Mouse (Mus musculus): ENCODE measurements around the gene Gm12184. TPM values are rescaled to one million over a fixed set of nuclear protein-coding genes. Genes with fewer than 3 reads are reported as not detected.
"Not testable (repeated sequence)": the region's sequence is repeated elsewhere in the genome, so short reads cannot be mapped to it uniquely, and the experiment has no call there.

Gm12184 gene
- 7.6 and 7.9 TPM in 2 replicates for polyA plus RNA-seq (2012; rRNA removed)

DNA sequence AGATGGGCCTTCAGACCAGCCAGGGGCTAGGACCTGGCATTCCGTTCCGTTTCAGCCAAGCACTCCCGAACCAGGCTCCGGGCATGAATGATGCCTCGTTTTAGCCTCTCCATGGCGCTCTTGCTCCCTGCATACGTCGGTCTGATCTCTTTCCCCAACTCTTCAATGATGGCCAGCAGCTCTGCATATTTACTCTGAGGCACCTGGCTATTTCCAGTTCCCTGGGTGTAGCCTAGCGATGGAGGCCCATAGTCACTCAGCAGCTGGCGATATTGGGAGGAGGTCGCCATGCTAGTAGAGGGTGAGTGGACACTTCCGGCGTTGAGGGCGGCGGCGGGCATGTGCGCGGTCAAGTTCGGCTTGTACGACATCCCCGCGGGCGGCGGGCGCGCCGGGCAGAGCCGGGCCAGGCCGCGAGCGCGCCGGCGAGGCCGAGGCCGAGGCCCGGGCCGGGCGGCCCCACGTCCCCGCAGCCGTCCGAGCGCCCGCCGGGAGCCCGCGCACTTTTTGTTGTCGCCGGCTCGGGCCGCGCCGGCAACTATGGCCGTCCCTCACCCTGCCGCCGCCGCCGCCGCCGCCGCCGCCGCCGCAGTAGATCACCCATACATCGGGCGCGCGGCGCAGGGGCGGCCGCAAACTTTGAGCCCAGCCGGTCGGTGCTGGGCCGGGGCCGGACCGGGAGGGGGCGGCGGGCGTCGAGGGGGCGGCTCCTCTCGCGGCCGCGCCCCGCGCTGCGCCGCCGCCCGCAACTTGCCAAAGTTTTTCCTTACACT, at the start of gene Gm12184, which contains the start of gene Trim7:
Gene Gm12184 (minus strand): TSS at position 677 of the 773 bp plus-strand sequence.
Gene Trim7 (plus strand): TSS at position 162 of the 773 bp plus-strand sequence.
- under 1% methylated on average over 65 of the region's 92 CpGs for WGBS
- not testable (repeated sequence) for DNase-seq (ENCODE audit: low read depth, low spot score)

DNA sequence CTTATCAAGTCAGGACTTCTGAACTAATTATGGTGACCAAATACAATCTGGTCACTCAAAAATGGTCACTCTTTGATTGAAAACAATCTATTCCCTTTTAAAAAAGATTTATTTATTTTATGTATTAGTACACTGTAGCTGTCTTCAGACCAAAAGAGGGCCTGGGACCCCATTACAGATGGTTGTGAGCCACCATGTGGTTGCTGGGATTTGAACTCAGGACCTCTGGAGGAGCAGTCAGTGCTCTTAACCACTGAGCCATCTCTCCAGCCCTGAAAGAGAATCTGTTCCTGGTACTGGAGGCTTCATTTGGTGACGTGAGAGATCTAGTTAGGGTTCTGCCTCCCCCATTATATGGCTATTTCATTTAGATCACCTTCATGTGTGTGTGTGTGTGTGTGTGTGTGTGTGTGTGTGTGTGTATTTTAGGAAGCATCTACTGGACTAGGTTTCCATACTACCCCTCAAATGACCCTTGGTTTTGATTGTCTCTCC, 48.9 kb upstream of the Gm12184 start:
- DNase-seq (ENCODE audit: low read depth, low spot score): not testable (repeated sequence)
- 94% methylated on average over 1 of the region's 1 CpGs for WGBS

DNA sequence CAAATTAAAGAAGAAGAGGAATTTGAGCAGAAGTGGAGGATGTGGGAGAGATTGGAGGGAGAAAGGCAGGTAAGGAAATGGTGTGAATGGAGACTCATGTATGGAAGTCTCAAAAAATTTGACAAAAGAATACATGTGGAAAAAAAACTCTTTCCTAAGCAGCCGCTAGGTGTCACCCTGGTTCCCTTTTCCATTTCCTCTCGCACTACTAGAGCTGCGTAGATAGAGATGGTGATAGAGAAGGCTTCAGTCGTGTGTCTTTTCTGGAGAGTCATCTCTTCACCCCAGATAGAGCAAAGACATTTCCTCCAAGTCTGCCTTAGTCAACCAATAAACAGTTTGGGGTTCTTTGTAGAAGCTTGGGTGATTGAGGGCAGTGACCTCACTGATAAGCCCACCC, 48.0 kb upstream of the Gm12184 start:
- under 1% methylated on average over 4 of the region's 4 CpGs for WGBS
- no peak for DNase-seq (ENCODE audit: low read depth, low spot score)

DNA sequence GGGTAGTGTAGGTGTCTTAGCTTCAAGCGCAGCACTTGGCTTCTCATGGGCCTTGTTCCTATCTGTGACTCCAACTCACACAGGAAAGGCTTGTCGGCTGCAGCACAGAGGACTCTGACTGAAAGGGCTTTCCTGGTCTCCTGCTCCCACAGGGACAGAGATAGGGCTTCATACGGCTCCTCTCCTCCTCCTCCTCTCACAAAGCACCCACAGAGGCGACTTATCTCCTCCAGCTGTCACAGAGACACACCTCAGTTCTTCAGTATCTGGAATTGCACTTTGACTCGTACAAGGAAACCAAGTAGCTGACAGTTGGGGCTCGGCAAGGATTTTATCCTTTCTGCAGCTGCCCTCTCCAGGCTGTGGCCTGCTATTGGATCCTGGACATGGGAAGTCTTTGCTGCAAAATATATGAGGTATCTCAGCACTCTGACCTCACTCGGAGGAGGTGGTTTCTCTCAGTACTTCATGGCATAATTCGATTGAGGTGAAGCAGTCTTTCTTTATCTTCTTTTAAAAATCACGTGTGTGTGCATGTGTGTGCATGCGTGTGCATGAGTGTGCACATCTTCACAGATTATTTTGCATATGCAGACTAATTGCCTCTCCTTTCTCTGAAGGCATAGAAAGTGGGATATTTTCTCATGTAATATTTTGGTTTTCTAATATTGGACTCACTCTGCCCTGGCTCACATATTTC, 47.3 kb upstream of the Gm12184 start:
- no peak for DNase-seq (ENCODE audit: low read depth, low spot score)
- WGBS: 29% methylated on average over 10 of the region's 10 CpGs

DNA sequence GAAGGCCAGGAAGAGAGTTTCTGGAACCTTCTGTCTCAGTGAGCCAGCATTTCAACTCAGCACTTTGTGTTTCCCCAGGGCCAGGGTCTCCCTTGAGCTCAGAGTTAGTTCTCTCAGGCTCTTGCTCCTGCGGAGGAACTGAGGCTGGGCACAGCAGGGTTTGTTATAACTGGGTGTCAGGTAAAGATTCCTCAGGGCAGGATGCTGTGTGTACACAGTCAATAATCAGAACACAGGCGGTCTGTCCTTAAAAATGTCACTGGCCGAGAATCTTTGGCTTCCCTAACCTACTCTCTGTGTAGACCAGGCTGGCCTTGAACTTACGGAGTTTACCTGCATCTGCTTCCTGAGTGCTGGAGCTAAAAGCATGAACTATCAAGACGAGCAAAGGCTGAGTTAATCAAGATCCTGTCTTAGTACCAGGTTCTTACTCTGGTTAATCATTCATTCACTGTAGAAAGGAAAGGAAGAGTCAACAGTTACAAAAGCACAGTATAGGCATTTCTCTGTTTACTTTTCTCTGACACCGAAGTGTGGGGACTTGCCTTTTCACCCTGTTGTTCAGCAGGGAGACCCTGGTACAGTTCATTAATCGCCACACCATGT, 46.3 kb upstream of the Gm12184 start:
- no peak for DNase-seq (ENCODE audit: low read depth, low spot score)
- WGBS: 33% methylated on average over 7 of the region's 7 CpGs

DNA sequence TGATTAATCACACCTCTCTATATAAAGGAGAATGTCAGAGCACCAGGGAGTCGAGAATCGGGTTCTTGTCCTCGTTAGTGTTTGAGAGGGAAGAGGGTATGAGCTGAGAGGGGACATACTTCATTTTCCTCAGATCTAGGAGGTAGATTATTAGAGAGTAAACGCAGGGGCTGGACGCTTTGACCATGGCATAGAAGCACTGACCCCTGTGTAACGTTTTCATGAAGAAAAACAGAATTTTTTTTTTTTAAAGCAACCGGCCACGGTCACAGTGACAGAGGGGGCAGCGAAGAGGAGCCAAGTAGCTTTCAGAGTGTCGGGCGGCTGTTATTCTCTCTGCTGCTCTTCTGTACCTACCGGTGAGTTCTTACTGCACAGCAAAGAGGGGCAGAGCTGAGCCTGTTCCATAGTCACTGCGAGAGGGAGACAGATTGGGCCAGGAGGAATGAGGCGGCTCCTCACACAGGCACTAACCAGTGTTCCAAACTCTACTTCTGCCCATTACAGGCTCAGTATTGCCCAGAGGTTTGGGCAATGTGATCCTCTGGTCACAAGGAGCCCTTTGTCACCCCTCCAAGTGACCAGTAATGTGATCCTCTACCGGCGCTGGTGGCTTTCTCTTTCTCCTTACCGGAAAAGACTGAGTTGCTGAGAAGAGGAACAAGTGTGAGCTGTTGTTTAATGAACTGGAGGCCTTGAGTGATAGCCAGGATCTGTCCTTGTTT, 45.5 kb upstream of the Gm12184 start:
- DNase-seq (ENCODE audit: low read depth, low spot score): no peak
- 1% methylated on average over 17 of the region's 17 CpGs for WGBS

DNA sequence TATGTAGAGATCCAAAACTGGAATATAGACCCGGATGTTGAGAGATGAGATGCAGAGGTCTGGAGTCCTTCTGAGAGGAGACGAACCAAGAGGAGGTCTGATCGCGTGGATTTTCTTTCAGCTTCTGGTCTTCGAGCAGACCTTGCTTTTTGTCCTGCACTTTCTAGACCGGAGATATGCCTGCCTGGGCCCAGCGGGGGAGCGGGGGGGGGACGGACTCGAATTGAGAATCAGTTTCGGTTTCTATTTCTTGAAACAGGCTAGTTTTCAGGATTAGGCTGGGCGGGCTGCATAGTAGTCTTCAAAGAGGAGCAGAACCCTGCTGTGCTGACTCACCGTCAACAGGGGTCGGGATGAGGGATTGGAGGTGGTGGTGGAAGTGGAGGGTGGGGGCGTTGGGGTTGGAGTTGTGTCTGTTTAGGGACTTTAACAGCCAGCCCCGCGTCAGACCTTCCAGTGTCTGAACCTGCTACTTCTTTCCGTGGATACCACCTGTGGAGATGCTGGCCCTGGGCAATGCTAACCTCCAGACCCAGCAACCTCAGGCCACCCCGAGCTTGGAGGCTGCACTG, 44.8 kb upstream of the Gm12184 start, which contains the start of gene Irgm1:
Gene Irgm1 (minus strand): TSS at position 483 of the 572 bp plus-strand sequence.
- DNase-seq (ENCODE audit: low read depth, low spot score): no peak
- under 1% methylated on average over 19 of the region's 19 CpGs for WGBS

DNA sequence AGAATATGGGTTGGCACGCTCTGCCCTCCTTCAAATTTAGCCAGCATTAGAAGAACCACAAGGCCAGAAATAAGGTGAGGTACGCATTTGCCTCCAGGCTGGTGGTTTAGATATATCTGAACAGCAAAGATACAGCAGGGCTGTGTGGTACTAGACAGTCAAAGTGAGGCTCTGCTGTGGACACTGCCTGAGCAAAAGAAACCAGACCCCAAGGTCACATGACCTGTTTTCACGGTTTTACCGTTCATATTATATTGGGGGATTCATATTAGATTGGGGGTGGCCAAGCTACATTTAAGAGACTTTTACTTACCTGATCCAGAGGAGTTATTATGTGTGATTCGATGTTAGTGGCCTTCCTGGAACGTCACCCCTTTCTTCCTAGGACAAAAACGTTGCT, 44.3 kb upstream of the Gm12184 start:
- under 1% methylated on average over 7 of the region's 7 CpGs for WGBS
- no peak for DNase-seq (ENCODE audit: low read depth, low spot score)

DNA sequence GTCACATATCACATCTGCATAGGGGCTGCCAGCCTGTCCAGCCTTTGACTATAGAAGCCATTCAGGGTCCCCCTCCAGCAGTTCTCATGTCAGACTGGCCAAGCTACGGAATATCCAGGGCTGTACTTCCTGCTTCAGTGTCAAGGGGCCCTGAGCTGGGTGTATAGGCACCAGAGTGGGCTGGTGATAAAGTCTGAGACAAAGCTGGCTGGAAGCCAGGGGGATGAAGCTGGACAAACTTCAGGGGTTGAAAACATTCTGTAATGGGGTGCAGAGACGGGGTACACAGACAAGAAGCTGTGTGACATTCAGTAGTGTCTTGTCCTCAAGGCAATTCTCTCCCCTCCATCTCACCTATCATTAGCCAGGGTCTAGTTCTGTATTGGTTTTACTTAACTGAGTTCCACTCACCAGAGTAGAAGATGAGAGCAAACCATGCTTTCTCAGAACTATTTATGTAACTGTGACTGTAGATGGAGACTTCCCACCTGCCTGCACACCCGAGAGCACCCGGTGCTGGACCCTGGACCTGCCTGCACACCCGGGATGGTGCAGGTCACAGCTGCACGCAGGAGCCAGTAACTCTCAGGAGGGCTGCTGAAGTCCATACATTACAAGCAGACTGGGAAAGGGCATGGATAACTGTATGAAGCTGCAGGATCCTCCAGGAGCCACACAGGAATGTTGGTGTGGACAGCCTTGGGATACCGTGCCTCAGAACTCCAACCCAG, 43.1 kb upstream of the Gm12184 start:
- 2% methylated on average over 7 of the region's 7 CpGs for WGBS

DNA sequence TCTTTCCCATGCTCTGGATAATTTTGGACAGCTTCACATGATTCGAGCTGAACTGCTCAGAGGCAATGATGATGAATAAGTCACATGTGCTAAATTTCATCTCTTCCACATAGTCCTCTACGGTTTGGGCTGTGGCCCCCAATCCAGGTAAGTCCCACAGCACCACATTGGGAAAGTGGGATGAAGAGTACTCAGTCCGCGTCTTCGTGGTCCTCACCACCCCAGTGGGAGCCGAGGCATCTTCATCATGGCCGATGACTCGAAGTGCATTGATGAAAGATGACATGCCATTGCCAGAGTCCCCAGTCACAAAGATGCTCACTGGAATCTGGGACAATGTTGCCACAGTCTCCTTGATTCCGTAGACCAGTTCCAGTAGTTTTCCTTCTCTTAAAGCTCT, 40.0 kb upstream of the Gm12184 start:
- WGBS: 96% methylated on average over 9 of the region's 9 CpGs
- DNase-seq (ENCODE audit: low read depth, low spot score): no peak

More for the DNA sequence above, 43.1 kb upstream of the Gm12184 start:
- no peak for DNase-seq (ENCODE audit: low read depth, low spot score)

DNA sequence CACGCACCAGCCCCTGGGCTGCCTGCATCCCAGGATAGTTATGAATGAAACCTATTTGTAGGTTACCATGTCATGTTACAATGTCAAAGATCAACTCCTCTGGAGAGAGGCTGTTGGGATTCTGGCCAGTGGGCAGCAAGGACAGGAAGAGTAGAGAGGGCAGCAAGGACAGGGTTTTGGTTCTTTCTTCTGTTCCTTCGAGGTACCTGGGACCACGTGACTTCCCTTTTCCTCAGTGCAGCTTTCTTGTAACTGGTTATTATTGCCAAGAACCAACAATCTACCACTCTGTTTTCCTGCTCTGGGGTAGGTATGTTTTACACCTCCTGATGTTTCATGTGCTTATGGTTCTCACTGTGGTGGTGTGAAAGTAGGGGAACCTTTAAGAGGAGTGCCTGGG, 37.4 kb upstream of the Gm12184 start:
- WGBS: 84% methylated on average over 3 of the region's 3 CpGs
- DNase-seq (ENCODE audit: low read depth, low spot score): no peak

DNA sequence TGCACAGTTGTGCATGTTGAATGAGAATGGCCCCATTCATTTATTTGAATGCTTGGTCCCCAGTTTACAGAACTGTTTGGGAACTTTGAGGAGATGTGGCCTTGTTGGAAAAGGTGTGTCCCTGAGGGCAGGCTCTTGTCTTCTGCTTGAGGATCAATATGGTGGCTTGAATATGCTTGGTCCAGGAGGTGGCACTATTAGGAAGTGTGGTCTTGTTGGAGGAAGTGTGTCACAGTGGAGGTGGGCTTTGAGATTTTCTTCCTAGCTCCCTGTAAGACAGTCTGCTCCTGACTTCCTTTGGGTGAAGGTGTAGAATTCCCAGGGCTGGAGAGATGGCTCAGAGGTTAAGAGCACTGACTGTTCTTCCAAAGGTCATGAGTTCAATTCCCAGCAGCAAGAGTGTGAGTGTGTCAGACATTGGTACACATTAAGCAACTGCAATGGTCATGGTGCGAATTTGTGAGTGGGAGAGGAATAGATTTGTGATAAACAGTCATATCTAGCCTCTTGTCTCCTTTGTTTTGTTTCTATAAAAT, 36.4 kb upstream of the Gm12184 start:
- DNase-seq (ENCODE audit: low read depth, low spot score): no peak
- 83% methylated on average over 1 of the region's 1 CpGs for WGBS

DNA sequence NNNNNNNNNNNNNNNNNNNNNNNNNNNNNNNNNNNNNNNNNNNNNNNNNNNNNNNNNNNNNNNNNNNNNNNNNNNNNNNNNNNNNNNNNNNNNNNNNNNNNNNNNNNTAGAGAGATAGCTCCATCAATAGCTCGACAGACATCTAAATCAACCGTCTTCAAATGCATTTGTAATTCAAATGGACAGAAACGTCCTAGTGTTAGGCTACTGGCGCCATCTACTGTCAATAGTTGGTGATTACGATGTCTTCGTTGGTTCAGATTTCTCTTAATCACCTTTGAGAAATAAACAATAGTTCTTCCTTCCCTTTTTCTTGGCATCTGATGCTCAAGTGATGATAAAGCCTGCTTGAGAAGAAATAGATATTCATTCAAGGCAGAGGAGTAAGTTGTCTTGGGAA, 32.6 kb upstream of the Gm12184 start:
- DNase-seq (ENCODE audit: low read depth, low spot score): no peak
- under 1% methylated on average over 6 of the region's 6 CpGs for WGBS

DNA sequence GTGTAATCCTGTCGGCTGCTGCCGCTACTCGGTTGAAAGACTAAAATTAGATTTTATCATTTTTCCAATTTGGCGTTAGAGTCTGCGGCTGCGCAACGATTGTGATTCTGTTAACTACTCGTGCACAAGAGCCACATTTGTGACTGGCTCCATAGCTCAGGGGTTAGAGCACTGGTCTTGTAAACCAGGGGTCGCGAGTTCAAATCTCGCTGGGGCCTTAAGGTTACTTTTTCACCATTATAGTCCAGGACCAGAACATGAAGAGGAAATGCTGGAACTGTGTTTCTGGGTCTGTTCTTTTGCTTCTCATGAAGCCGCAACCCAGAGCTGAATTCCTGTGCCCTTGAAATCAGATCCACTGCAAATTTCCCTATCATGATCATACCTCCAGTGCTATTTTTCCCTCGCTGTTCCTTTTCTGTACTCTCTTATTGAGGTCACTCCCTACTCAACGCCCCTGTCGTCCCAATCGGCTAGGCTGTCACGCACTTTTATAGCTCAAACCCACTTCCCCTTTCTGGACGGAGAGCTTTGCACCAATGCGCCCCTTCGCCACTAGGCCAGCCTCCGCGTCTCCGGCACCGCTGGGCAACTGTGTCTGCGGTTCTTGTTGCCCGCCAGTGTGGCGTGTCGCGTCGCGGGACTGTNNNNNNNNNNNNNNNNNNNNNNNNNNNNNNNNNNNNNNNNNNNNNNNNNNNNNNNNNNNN, 27.2 kb upstream of the Gm12184 start:
- no peak for DNase-seq (ENCODE audit: low read depth, low spot score)
- 3% methylated on average over 31 of the region's 31 CpGs for WGBS

DNA sequence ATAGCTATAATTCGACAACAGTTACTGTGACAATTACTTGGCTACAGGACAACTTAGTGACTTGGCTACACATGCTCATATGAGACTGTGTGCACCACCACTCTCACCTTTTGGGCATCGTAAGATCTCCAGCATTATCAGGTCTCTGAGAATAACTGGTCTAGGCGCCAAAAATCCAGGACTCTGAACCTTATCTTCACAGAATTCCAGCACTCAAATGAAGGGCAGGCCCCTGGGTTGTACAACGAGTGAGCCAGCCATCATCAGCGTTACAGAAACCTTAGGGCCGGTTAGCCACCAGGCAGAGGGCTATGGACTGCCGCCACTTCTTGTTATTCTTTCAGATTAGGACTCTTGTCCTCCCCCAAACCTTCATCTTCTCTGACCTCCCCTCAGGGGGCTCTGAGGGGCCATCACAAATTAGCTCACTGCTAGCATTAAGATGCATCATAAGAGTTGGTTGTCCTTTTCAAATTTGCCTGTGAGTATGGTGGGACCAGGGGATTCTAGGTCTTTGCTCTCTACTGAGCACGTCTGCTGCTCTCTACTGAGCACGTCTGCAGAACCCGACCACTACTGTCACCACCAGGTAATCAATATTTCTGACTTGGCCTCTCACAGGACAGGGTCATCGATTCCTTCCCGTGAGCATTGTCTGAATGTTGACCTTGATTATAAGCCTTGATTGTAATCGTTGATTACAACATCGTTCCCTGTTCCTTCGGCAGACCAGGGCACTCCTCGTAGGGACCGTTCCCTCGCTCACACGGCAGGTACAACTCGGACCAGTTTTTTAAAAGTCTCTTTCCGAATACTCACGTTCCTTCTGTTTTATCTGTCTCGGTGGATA, 26.4 kb upstream of the Gm12184 start:
- 14% methylated on average over 23 of the region's 23 CpGs for WGBS
- no peak for DNase-seq (ENCODE audit: low read depth, low spot score)

DNA sequence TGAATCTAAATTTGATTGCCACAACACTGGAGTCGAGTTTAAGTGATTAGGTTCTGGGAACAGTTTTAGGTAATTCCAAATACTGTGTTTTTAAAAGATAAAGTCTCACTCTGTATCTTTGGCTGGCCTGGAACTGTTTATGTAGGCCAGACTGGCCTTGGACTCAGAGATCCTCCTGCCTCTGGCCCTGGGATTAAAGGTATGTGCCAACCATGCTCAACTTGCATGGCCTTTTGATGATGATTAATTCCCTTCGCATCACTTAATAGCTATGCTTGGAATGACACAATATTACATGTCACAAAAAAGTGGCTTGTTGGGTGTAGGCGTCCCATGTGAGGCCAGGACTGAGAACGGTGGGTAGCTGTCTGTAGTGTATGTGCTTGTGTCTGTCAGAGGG, 25.7 kb upstream of the Gm12184 start:
- no peak for DNase-seq (ENCODE audit: low read depth, low spot score)
- 81% methylated on average over 4 of the region's 4 CpGs for WGBS

All from large intestine, adult 2 months (tissue).